Mouse (Mus musculus) embryonic facial prominence, embryonic 11.5 days (tissue): ENCODE measurements at regions not wholly inside any gene's neighbourhood (a gene's known extent, or its start where the extent isn't known, plus 50 kb on each side); places are given as distances from the start of the nearest gene placed in this dataset.

Source experiments
- ATAC-seq: fragments of 200-750 bp; cut with Nextera tagmentation; replicated peaks from 2 replicates; pipeline ENCODE4 v1.8.0; 2017; ENCODE audit warnings: low read depth; ENCODE audit not compliant: insufficient number of reproducible peaks, low FRiP score, low TSS enrichment
- DNase-seq: peaks from one replicate; pipeline ENCODE4 v3.0.0-alpha.2; 2015; ENCODE audit warnings: low spot score
- H3K27ac ChIP-seq: fragments of 300-500 bp; sonication (generic); replicated peaks from 2 replicates; pipeline ENCODE4 v1.5.1; 2014; ENCODE audit warnings: mild to moderate bottlenecking, low read depth, low read length, control low read depth
- H3K27me3 ChIP-seq: fragments of 300-500 bp; sonication (generic); 2 replicates; pipeline ENCODE4 v1.6.1; 2014; ENCODE audit warnings: mild to moderate bottlenecking, low read length, moderate library complexity, mixed read lengths; ENCODE audit not compliant: control insufficient read depth, insufficient read depth
- H3K36me3 ChIP-seq: fragments of 300-500 bp; sonication (generic); replicated peaks from 2 replicates; pipeline ENCODE4 v1.6.1; 2014; ENCODE audit warnings: low read depth, mild to moderate bottlenecking, low read length, moderate library complexity, mixed read lengths; ENCODE audit not compliant: control insufficient read depth, insufficient read depth
- H3K4me1 ChIP-seq: fragments of 300-500 bp; sonication (generic); 2 replicates; pipeline ENCODE4 v1.6.1; 2014; ENCODE audit warnings: low read length, mixed read lengths; ENCODE audit not compliant: control insufficient read depth, insufficient read depth
- H3K4me2 ChIP-seq: fragments of 300-500 bp; sonication (generic); 2 replicates; pipeline ENCODE4 v1.6.1; 2014; ENCODE audit warnings: low read depth, mild to moderate bottlenecking, control low read depth, low read length, moderate library complexity
- H3K4me3 ChIP-seq: fragments of 300-500 bp; sonication (generic); 2 replicates; pipeline ENCODE4 v1.5.1; 2014; ENCODE audit warnings: low read depth, low read length, control low read depth
- H3K9ac ChIP-seq: fragments of 300-500 bp; sonication (generic); replicated peaks from 2 replicates; pipeline ENCODE4 v1.6.1; 2014; ENCODE audit warnings: mild to moderate bottlenecking, control low read depth, low read length
- H3K9me3 ChIP-seq: fragments of 300-500 bp; sonication (generic); replicated peaks from 2 replicates; pipeline ENCODE4 v1.6.1; 2016; ENCODE audit warnings: mild to moderate bottlenecking, low read length, inconsistent platforms, mixed read lengths; ENCODE audit not compliant: control insufficient read depth
- WGBS: fragments of 180-500 bp; shearing (Covaris S2); extraction: QIAGEN DNeasy Blood & Tissue Kit; methylation state at CpG from one replicate; pipeline ENCODE4 v1.1.7; 2014; 5-methylcytosine and 5-hydroxymethylcytosine counted together

DNA sequence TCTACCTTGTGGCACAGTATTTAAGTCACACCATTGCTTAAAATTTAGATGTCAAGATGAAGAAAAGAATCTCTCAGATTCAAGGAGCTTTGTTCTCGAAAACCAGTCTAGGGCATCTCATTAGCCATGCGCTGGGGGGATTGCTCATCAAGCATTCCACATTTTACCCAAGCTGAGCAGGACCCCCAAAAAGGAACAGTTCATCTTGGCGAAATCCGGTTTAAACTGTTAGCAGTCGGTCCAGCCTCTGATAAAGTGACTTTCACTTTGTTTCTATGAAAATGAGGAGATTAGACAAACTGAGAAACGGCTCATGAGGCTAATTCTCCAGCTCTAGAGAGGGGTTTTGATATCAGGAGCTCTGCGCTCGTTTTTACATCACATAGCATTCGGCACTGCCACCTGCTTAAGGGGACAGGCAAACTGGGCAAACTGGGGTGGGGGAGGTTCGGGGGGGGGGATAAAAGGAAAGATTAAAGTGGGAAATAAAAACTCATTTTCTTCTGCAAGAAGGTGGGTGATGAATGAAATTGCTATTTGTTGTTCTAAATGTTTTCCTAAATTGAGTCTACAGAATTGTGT lies 184.6 kb downstream of the Ascl1 start:
- 73% methylated on average over 10 of the region's 10 CpGs for WGBS
- no peak for DNase-seq
- Histone ChIP-seq H3K4me3 (no peak overlapping the region), H3K9me3 (no peaks in the 10 kb centered on the region), H3K27ac (no peak overlapping the region), H3K27me3 (no peaks in the 10 kb centered on the region), H3K36me3 (no peaks in the 10 kb centered on the region), H3K4me1 (no peaks in the 10 kb centered on the region), H3K4me2 (no peak overlapping the region), H3K9ac (no peak overlapping the region)
- ATAC-seq = no peak

DNA sequence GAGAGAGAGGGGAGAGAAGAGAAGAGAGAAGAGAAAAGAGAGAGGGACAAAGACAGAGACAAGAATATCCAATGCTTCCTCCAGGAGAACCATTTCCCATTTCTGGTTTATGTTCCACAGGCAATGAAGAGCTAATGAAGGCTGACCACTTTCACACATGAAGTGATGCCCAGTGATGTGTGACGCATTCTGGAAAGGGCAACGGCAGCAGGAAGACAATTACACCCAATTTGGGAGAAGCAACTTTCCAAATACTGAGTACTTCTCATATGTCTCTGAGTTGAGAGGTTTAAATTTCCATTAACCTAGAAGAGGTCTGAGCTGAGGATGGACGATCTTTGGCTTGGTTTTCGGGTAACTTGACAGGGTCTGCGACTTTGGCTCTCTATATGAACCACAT lies 196.3 kb downstream of the Ascl1 start:
- 70% methylated on average over 5 of the region's 5 CpGs for WGBS
- ATAC-seq (no peak), DNase-seq (no peak)
- no peak overlapping the region for H3K9ac ChIP-seq
- H3K9me3 ChIP-seq = no peaks in the 10 kb centered on the region
- no peaks in the 10 kb centered on the region for H3K36me3 ChIP-seq
- no peak overlapping the region for H3K27ac ChIP-seq
- H3K4me2 ChIP-seq = no peak overlapping the region
- H3K4me1 ChIP-seq = no peaks in the 10 kb centered on the region
- no peak overlapping the region for H3K4me3 ChIP-seq
- no peaks in the 10 kb centered on the region for H3K27me3 ChIP-seq

DNA sequence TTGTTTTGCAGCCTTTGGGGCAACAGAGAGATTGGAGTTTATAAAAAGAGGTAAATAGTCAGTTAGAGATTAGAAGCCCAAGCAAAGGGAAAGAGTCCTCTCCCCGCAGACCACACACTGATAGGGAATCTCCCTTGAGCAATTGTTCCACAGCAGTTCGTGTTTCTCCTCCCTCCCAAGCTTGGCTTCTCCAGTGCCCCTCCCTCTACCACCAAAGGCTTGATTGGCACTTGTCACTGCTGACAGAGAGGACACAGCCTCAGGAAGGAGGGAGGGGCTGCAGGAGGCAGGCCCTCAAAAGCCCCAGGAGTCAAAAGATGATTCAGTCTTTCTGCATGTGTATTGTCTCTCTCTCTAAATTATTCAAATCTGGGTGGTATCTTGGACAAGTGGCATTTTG lies 200.1 kb downstream of the Ascl1 start:
- Histone ChIP-seq H3K36me3 (no peaks in the 10 kb centered on the region), H3K9ac (no peak overlapping the region), H3K27ac (no peak overlapping the region), H3K9me3 (no peaks in the 10 kb centered on the region), H3K4me3 (no peak overlapping the region), H3K4me1 (no peaks in the 10 kb centered on the region), H3K27me3 (no peaks in the 10 kb centered on the region), H3K4me2 (no peak overlapping the region)
- ATAC-seq (no peak), DNase-seq (no peak)
- 9% methylated on average over 2 of the region's 2 CpGs for WGBS

DNA sequence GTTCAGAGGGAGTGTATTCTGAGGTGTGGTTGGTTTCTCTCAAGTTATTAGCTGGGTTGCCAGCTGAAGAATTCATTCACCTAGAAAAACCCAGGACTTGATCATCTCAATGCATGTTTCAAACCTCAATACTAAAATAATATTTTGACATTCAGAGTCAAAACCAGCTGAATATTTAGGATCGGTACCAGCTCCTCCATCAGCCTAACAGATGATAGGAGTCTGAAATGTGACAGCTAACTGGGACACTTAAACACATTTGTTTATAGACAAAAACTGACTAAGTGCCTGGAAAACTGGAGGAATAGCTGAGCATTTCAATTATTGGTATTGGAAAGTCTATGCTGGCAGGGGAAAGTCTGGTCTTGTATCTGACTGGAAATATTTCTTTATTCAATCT lies 206.6 kb downstream of the Ascl1 start:
- Histone ChIP-seq H3K27ac (no peak overlapping the region), H3K27me3 (no peaks in the 10 kb centered on the region), H3K4me3 (no peak overlapping the region), H3K4me2 (no peak overlapping the region), H3K9me3 (no peaks in the 10 kb centered on the region), H3K9ac (no peak overlapping the region), H3K4me1 (no peaks in the 10 kb centered on the region), H3K36me3 (no peaks in the 10 kb centered on the region)
- no peak for ATAC-seq
- DNase-seq = no peak
- WGBS = 95% methylated on average over 1 of the region's 1 CpGs

DNA sequence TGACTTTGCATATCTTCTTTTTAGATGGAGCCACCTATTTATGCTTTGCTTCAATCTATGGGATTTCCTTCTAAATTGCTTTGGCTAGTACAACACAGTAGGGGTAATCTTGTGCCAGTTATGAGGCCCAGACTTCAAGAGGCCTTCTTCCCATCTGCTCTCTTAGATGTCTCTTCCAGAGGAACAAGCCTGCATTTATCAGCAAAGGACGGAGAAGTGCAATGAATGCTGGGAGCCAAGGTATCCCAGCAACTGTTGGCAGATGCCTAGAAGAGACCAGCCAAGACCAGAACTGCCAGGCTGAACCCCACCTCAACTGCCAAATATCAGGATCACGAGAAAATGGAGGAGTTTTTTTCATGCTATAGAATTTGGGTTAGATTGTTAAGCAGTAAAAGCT lies 209.2 kb downstream of the Ascl1 start:
- Histone ChIP-seq H3K9me3 (no peaks in the 10 kb centered on the region), H3K36me3 (no peaks in the 10 kb centered on the region), H3K9ac (no peak overlapping the region), H3K27ac (no peak overlapping the region), H3K4me2 (no peak overlapping the region), H3K4me3 (no peak overlapping the region), H3K4me1 (no peaks in the 10 kb centered on the region), H3K27me3 (no peaks in the 10 kb centered on the region)
- DNase-seq = no peak
- ATAC-seq = no peak
- 74% methylated on average over 2 of the region's 2 CpGs for WGBS
